Mouse (Mus musculus): ENCODE measurements around the gene Tspan11.

DNA sequence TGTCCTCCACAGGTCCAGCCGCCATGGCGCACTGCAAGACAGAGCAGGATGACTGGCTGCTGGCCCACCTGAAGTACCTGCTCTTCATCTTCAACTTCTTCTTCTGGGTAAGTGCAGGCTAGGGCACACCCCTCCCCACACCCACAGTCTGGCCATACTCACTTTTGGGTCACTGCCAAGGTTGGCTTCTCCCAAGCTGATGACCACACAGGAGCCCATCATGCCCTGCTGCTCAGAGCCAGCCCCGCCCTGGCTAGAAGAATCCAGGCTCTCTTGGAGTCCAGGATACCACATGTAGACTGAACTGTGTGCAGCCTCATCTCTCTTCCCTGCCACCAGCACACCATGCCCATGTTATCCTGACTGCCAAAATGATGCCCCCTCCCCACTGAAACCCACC is 25.5 kb downstream of the Tspan11 start:
- TF ChIP-seq CTCF (IDR thresholded peaks at IDR 0.05; ENCODE audit: control insufficient read depth, insufficient read depth, insufficient read length) (no peak), USF1 (IDR thresholded peaks at IDR 0.05; ENCODE audit: low read depth) (no peak), CEBPB (IDR thresholded peaks at IDR 0.05; ENCODE audit: low read depth) (no peak)

Data from C2C12 (cell line).